Comparison of ENCODE assay signal across 8 mouse cellular contexts in the genomic region with DNA sequence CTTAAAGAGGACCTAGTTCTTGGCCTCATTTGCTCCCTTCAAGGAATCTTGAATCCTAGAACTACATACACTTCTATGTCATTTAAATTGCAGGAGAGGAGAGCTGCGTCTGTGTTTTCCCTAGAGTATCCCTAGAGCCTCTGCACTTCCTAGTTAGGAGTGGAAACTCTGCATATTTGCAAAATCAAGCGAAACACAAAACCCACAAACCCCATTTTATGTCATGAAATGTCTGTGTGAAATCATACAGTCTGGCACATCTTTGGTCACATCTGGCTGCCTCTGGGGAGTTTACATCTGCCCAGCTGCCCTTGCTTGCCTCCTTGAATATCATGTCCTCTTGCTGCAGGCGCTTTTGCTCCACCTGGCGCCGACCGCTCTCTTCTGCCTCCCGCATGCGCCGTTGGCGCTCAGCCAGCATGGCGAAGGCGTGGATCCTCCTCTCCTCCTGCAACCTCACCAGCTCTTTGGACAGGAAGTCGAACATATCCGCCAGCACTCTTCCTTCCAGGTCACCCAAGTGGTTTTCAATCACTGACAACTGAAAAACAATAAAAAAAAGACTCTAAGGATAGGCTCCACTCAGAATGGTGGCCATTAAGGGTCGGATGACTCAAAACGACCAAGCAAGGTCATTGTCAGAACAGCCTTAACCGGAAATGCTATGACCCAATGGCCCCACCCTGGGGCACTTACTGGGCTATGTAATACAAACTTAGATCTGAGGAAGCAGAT. TPM values are rescaled to one million over a fixed set of nuclear protein-coding genes. Genes with fewer than 3 reads are reported as not detected.
A peak's percentile ranks its signal among the peaks of the same experiment; 100 is the strongest.
DNase-seq lines count a peak whose midpoint lies in the region; ATAC-seq and TF ChIP-seq lines count a peak whose summit lies in the region.

No protein-coding gene starts in this region.

- peak overlapping the region; percentile 67; the same call in 1 of the 2 replicates for H3K4me2 ChIP-seq in CH12.LX (ENCODE audit: insufficient read depth, low read depth, poor library complexity, severe bottlenecking)
- no peak overlapping the region for H3K4me2 ChIP-seq in hindbrain, embryonic 16.5 days (ENCODE audit: low read length)

- TF ChIP-seq POLR2A in CH12.LX (IDR thresholded peaks at IDR 0.05; ENCODE audit: low read depth, low read length) = peak; percentile 81

- dilution Hi-C loops in CH12.LX (cut with MboI; ENCODE audit: extremely low pct_ligation_motif_present, extremely low pct_unique_long_range_greater_than_20kb, low sequenced_read_pairs) = no loop called here

- 85% methylated on average over 17 of the region's 17 CpGs for WGBS in midbrain, embryonic 10.5 days
- WGBS in hindbrain, embryonic 16.5 days = 80% methylated on average over 17 of the region's 17 CpGs

- ATAC-seq in CD4-positive, CD25-positive, alpha-beta regulatory T cell, adult 4 months = no peak
- ATAC-seq in hindbrain, embryonic 16.5 days = no peak

- peaks cover 18 to 58% of the 10 kb centered on the region in 2 experiments for H3K4me1 ChIP-seq in CH12.LX (ENCODE audit: control insufficient read depth in 1 of 2, insufficient read depth in 2 of 2)
- peaks cover 18% of the 10 kb centered on the region for H3K4me1 ChIP-seq in midbrain, embryonic 10.5 days
- H3K4me1 ChIP-seq in hindbrain, embryonic 16.5 days (ENCODE audit: control insufficient read depth, insufficient read depth, low read depth, low read length) = no peaks in the 10 kb centered on the region

- H3K27ac ChIP-seq in CH12.LX (ENCODE audit: insufficient read depth, low read depth) = peak overlapping the region; percentile 77
- H3K27ac ChIP-seq in gastrocnemius, adult 2 months = no peak overlapping the region
- no peak overlapping the region for H3K27ac ChIP-seq in midbrain, embryonic 10.5 days (replicated peaks)
- H3K27ac ChIP-seq in hindbrain, embryonic 16.5 days (ENCODE audit: low read depth, low read length) = no peak overlapping the region

- intact Hi-C loops in gastrocnemius, adult 2 months (cut with DNase I) = no loop called here

- no peaks in the 10 kb centered on the region for H3K79me2 ChIP-seq in CH12.LX (replicated peaks; ENCODE audit: control insufficient read depth, extremely low read depth, insufficient read depth, poor library complexity, severe bottlenecking)

- H3K4me3 ChIP-seq in CH12.LX (replicated peaks in 1 of 3; ENCODE audit: low read depth in 2 of 3, low read length in 2 of 3, poor library complexity in 1 of 3) = peak overlapping the region; percentile 22 to 33 (median 27)
- H3K4me3 ChIP-seq in gastrocnemius, adult 2 months = peak overlapping the region; percentile 55
- no peak overlapping the region for H3K4me3 ChIP-seq in midbrain, embryonic 10.5 days
- no peak overlapping the region for H3K4me3 ChIP-seq in hindbrain, embryonic 16.5 days (ENCODE audit: low read length)

- H3K36me3 ChIP-seq in CH12.LX (replicated peaks in 1 of 2; ENCODE audit: control insufficient read depth in 1 of 2, insufficient read depth in 1 of 2, low read length in 1 of 2) = peaks cover 0 to 4% of the 10 kb centered on the region in 2 experiments
- H3K36me3 ChIP-seq in midbrain, embryonic 10.5 days = no peaks in the 10 kb centered on the region
- H3K36me3 ChIP-seq in hindbrain, embryonic 16.5 days (ENCODE audit: control insufficient read depth, insufficient read depth, low read length) = no peaks in the 10 kb centered on the region

- peak overlapping the region; percentile 64 for H3K9ac ChIP-seq in CH12.LX (ENCODE audit: insufficient read depth, low read depth)
- H3K9ac ChIP-seq in hindbrain, embryonic 16.5 days (ENCODE audit: low read depth, low read length) = no peak overlapping the region

- peaks cover 2% of the 10 kb centered on the region for H3K9me3 ChIP-seq in CH12.LX (replicated peaks; ENCODE audit: low read length)
- H3K9me3 ChIP-seq in midbrain, embryonic 10.5 days (replicated peaks) = no peaks in the 10 kb centered on the region
- no peaks in the 10 kb centered on the region for H3K9me3 ChIP-seq in hindbrain, embryonic 16.5 days (ENCODE audit: control insufficient read depth, low read length)

- in situ Hi-C loops in CH12.LX (cut with MboI; ENCODE audit: low pct_ligation_motif_present, low pct_unique_long_range_greater_than_20kb, low sequenced_read_pairs) = no loop called here

- H3K27me3 ChIP-seq in CH12.LX (replicated peaks) = no peaks in the 10 kb centered on the region
- H3K27me3 ChIP-seq in midbrain, embryonic 10.5 days (ENCODE audit: low read depth, poor library complexity, severe bottlenecking) = no peaks in the 10 kb centered on the region
- H3K27me3 ChIP-seq in hindbrain, embryonic 16.5 days (replicated peaks; ENCODE audit: control insufficient read depth, insufficient read depth, low read length) = no peaks in the 10 kb centered on the region

- TF ChIP-seq CTCF in CH12.LX (conservative IDR thresholded peaks at IDR 0.05 in 1 of 2, IDR thresholded peaks at IDR 0.05 in 1 of 2; ENCODE audit: low read depth in 2 of 2, low read length in 2 of 2) = peak in 1 of 2 experiments; percentile 58; a peak in 2 of 4 replicates
- no peak; the same call in 1 of the 2 replicates for TF ChIP-seq CTCF in gastrocnemius, adult 2 months (IDR thresholded peaks at IDR 0.05)

- TF ChIP-seq EP300 in CH12.LX (IDR thresholded peaks at IDR 0.05; ENCODE audit: low read length) = peak; percentile 94

- DNase-seq in 3134 (ENCODE audit: extremely low read depth, insufficient read length, low spot score) (peak; percentile 6), CH12.LX (ENCODE audit: extremely low read depth) (peak; percentile 96)
- DNase-seq in gastrocnemius, adult 2 months = peak; percentile 35
- peak; percentile 81 for DNase-seq in kidney, postnatal 14 days
- no peak for DNase-seq in midbrain, embryonic 10.5 days (ENCODE audit: low spot score)
- no peak for DNase-seq in left cerebral cortex, adult 11 months (ENCODE audit: low spot score)

- peak; percentile 46 for TF ChIP-seq RAD21 in CH12.LX (IDR thresholded peaks at IDR 0.05; ENCODE audit: low read depth, low read length)

TF ChIP-seq in CH12.LX, 34 proteins besides CTCF, POLR2A, EP300 and RAD21 (continues in another document):
- TF ChIP-seq ZMIZ1 (IDR thresholded peaks at IDR 0.05; ENCODE audit: low read depth, low read length) = no peak
- TF ChIP-seq ELF1 (IDR thresholded peaks at IDR 0.05; ENCODE audit: low read depth, low read length) = peak; percentile 83
- TF ChIP-seq HCFC1 (IDR thresholded peaks at IDR 0.05; ENCODE audit: low read depth, low read length) = no peak
- TF ChIP-seq SMC3 (IDR thresholded peaks at IDR 0.05; ENCODE audit: low read depth, low read length) = peak; percentile 34
- peak; percentile 96 for TF ChIP-seq IRF4 (IDR thresholded peaks at IDR 0.05; ENCODE audit: low read depth, low read length)
- TF ChIP-seq JUN (IDR thresholded peaks at IDR 0.05; ENCODE audit: insufficient read depth, low read depth, low read length) = peak; percentile 75
- peak; percentile 78; the same call in 1 of the 2 replicates for TF ChIP-seq MEF2A (IDR thresholded peaks at IDR 0.05; ENCODE audit: borderline replicate concordance, low read depth, low read length)
- no peak for TF ChIP-seq GABPA (IDR thresholded peaks at IDR 0.05; ENCODE audit: insufficient replicate concordance, low read depth, low read length)
- TF ChIP-seq PAX5 (IDR thresholded peaks at IDR 0.05; ENCODE audit: low read length) = no peak

RNA-seq across cellular contexts. Expression of a gene that starts 10.0 kb away (rescaled TPM):
- not detected in 2 replicates for total RNA-seq in CH12.LX (2012; rRNA removed)
- not detected in 2 replicates for total RNA-seq in CH12.LX (2014; rRNA removed)
- not detected in 2 replicates for polyA plus RNA-seq in CH12.LX (2012; ENCODE audit: insufficient read length, low read depth)
- total RNA-seq in gastrocnemius, adult 2 months (2021) = not detected
- polyA plus RNA-seq in CD4-positive, CD25-positive, alpha-beta regulatory T cell, adult 4 months (2017; shearing (Covaris generic)) = not detected
- not detected in 2 replicates for polyA plus RNA-seq in midbrain, embryonic 10.5 days (2016; fragmentation: Nextera tagmentation; extraction: Ambion mirVana)
- polyA plus RNA-seq in hindbrain, embryonic 16.5 days (2015; fragmentation: Nextera tagmentation; extraction: Ambion mirVana) = not detected in 2 replicates

RNA-seq across cellular contexts. Expression of a gene that starts 37.3 kb away (rescaled TPM):
- total RNA-seq in CH12.LX (2012; rRNA removed) (3.9 TPM in 2 replicates), CH12.LX (2014; rRNA removed) (1.7 and 1.9 TPM in 2 replicates)
- 2.0 and 2.9 TPM in 2 replicates for polyA plus RNA-seq in CH12.LX (2012; ENCODE audit: insufficient read length, low read depth)
- not detected for total RNA-seq in gastrocnemius, adult 2 months (2021)
- polyA plus RNA-seq in CD4-positive, CD25-positive, alpha-beta regulatory T cell, adult 4 months (2017; shearing (Covaris generic)) = under 1 TPM in 1 of 2 experiments, not detected in 1; 0.24 TPM
- 0.78 and 0.98 TPM in 2 replicates for polyA plus RNA-seq in midbrain, embryonic 10.5 days (2016; fragmentation: Nextera tagmentation; extraction: Ambion mirVana)
- polyA plus RNA-seq in hindbrain, embryonic 16.5 days (2015; fragmentation: Nextera tagmentation; extraction: Ambion mirVana) = 1.6 and 1.7 TPM in 2 replicates

RNA-seq across cellular contexts. Expression of a gene that starts 42.2 kb away (rescaled TPM):
- total RNA-seq in CH12.LX (2012; rRNA removed) (643 and 706 TPM in 2 replicates), CH12.LX (2014; rRNA removed) (410 and 438 TPM in 2 replicates)
- polyA plus RNA-seq in CH12.LX (2012; ENCODE audit: insufficient read length, low read depth) = 533 and 622 TPM in 2 replicates
- total RNA-seq in gastrocnemius, adult 2 months (2021) = 100 to 1,000 TPM; 138 to 190 TPM
- polyA plus RNA-seq in CD4-positive, CD25-positive, alpha-beta regulatory T cell, adult 4 months (2017; shearing (Covaris generic)) = 100 to 1,000 TPM; 203 to 275 TPM
- 129 and 140 TPM in 2 replicates for polyA plus RNA-seq in midbrain, embryonic 10.5 days (2016; fragmentation: Nextera tagmentation; extraction: Ambion mirVana)
- polyA plus RNA-seq in hindbrain, embryonic 16.5 days (2015; fragmentation: Nextera tagmentation; extraction: Ambion mirVana) = 65.3 and 71.9 TPM in 2 replicates

RNA-seq across cellular contexts. Expression of a gene that starts 42.2 kb away (rescaled TPM):
- total RNA-seq in CH12.LX (2012; rRNA removed) (0.42 TPM in 1 of 2 replicates, not detected in the other), CH12.LX (2014; rRNA removed) (not detected in 2 replicates)
- polyA plus RNA-seq in CH12.LX (2012; ENCODE audit: insufficient read length, low read depth) = 0.87 TPM in 1 of 2 replicates, not detected in the other
- total RNA-seq in gastrocnemius, adult 2 months (2021) = not detected
- polyA plus RNA-seq in CD4-positive, CD25-positive, alpha-beta regulatory T cell, adult 4 months (2017; shearing (Covaris generic)) = not detected
- not detected in 2 replicates for polyA plus RNA-seq in midbrain, embryonic 10.5 days (2016; fragmentation: Nextera tagmentation; extraction: Ambion mirVana)
- not detected in 2 replicates for polyA plus RNA-seq in hindbrain, embryonic 16.5 days (2015; fragmentation: Nextera tagmentation; extraction: Ambion mirVana)

RNA-seq across cellular contexts. Expression of a gene that starts 57.4 kb away (rescaled TPM):
- total RNA-seq in CH12.LX (2012; rRNA removed) (1.0 and 3.6 TPM in 2 replicates), CH12.LX (2014; rRNA removed) (0.17 and 0.30 TPM in 2 replicates)
- polyA plus RNA-seq in CH12.LX (2012; ENCODE audit: insufficient read length, low read depth) = 0.35 and 1.1 TPM in 2 replicates
- total RNA-seq in gastrocnemius, adult 2 months (2021) = 10 to 100 TPM; 55.5 to 61.6 TPM
- polyA plus RNA-seq in CD4-positive, CD25-positive, alpha-beta regulatory T cell, adult 4 months (2017; shearing (Covaris generic)) = 1 to 10 TPM; 2.3 to 6.2 TPM
- polyA plus RNA-seq in midbrain, embryonic 10.5 days (2016; fragmentation: Nextera tagmentation; extraction: Ambion mirVana) = 0.75 and 1.3 TPM in 2 replicates
- 0.68 and 0.69 TPM in 2 replicates for polyA plus RNA-seq in hindbrain, embryonic 16.5 days (2015; fragmentation: Nextera tagmentation; extraction: Ambion mirVana)

Comparison
In these comparisons a context has a peak if more than half of its experiments do, and no peak if none do; other contexts are left out.
1. DNase-seq: peak in 3134 (single experiment), CH12.LX (single experiment), gastrocnemius, adult 2 months (single experiment) and kidney, postnatal 14 days (single experiment); none in midbrain, embryonic 10.5 days (single experiment) and left cerebral cortex, adult 11 months (single experiment).
2. H3K4me3 ChIP-seq: peak in CH12.LX (3 of 3) and gastrocnemius, adult 2 months (single experiment); none in midbrain, embryonic 10.5 days (single experiment) and hindbrain, embryonic 16.5 days (single experiment).